Mouse (Mus musculus) intestine, embryonic 14.5 days (tissue): Measurements from ENCODE around the gene Tmeff1. TPM values are rescaled to one million over a fixed set of nuclear protein-coding genes. Genes with fewer than 3 reads are reported as not detected.

ENCODE experiments used
- ATAC-seq: fragments of 200-750 bp; cut with Nextera tagmentation; replicated peaks from 2 replicates; pipeline ENCODE4 v1.8.0; 2017; ENCODE audit warnings: low read depth, moderate number of reproducible peaks, moderate TSS enrichment, moderate library complexity; ENCODE audit not compliant: low FRiP score, low TSS enrichment
- DNase-seq: peaks from one replicate; pipeline ENCODE4 v3.0.0-alpha.2; 2018; ENCODE audit warnings: low spot score
- H3K27ac ChIP-seq: fragments of 300-500 bp; sonication (generic); 2 replicates; pipeline ENCODE4 v1.5.1; 2014; ENCODE audit warnings: low read depth, mild to moderate bottlenecking, control low read depth
- H3K27me3 ChIP-seq: fragments of 300-500 bp; sonication (generic); replicated peaks from 2 replicates; pipeline ENCODE4 v1.6.1; 2014; ENCODE audit warnings: low read length, control low read depth; ENCODE audit not compliant: control insufficient read depth, insufficient read depth
- H3K36me3 ChIP-seq: fragments of 300-500 bp; sonication (generic); 2 replicates; pipeline ENCODE4 v1.6.1; 2014; ENCODE audit warnings: low read length, control low read depth; ENCODE audit not compliant: control insufficient read depth, insufficient read depth
- H3K4me1 ChIP-seq: fragments of 300-500 bp; sonication (generic); replicated peaks from 2 replicates; pipeline ENCODE4 v1.6.1; 2014; ENCODE audit warnings: low read length, control low read depth, mixed read lengths; ENCODE audit not compliant: control insufficient read depth, insufficient read depth
- H3K4me2 ChIP-seq: fragments of 300-500 bp; sonication (generic); 2 replicates; pipeline ENCODE4 v1.6.1; 2014; ENCODE audit warnings: low read length
- H3K4me3 ChIP-seq: fragments of 300-500 bp; sonication (generic); 2 replicates; pipeline ENCODE4 v1.5.1; 2014; ENCODE audit warnings: low read depth, low read length, control low read depth, mixed read lengths
- H3K9ac ChIP-seq: fragments of 300-500 bp; sonication (generic); 2 replicates; pipeline ENCODE4 v1.6.1; 2014; ENCODE audit warnings: mild to moderate bottlenecking, low read length
- H3K9me3 ChIP-seq: fragments of 300-500 bp; sonication (generic); 2 replicates; pipeline ENCODE4 v1.6.1; 2016; ENCODE audit warnings: low read length, control low read depth; ENCODE audit not compliant: control insufficient read depth
- WGBS: fragments of 180-500 bp; shearing (Covaris S2); extraction: QIAGEN DNeasy Blood & Tissue Kit; methylation state at CpG from one replicate; pipeline ENCODE4 v1.1.7; 2014; 5-methylcytosine and 5-hydroxymethylcytosine counted together
- polyA plus RNA-seq: library from polyadenylated mRNA; unstranded; fragments of >200 nt; fragmentation: Nextera tagmentation; extraction: Ambion mirVana; gene quantifications from 2 replicates; pipeline ENCODE4 v1.2.1, GENCODE M21; 2014

Gene Tmeff1
- polyA plus RNA-seq, 1 experiment from 2014 or later = 64.5 TPM

DNA sequence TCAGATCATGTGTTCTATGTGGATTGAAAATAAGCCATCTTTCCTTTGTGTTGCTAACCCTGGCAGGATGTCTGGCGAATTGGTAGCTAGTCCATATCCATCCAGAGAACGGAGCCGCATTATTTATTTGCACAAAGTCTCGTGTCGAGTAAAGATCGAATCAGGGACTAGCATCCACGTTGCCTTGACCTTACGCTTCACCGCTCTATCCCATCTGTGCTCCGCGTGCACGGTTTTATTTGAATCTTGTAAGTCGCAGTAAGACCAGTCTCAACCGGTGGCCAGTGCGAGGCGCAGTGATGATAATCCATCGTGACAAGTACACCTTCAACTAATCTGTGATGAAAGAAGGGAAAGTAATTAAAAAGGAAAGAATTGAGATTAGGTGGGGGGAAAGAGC, 54.5 kb downstream of the Tmeff1 start:
- Histone ChIP-seq H3K9ac (no peak overlapping the region), H3K27ac (no peak overlapping the region), H3K27me3 (no peaks in the 10 kb centered on the region), H3K9me3 (no peaks in the 10 kb centered on the region), H3K36me3 (peaks cover 47% of the 10 kb centered on the region), H3K4me3 (no peak overlapping the region), H3K4me1 (peaks cover 7% of the 10 kb centered on the region), H3K4me2 (no peak overlapping the region)
- ATAC-seq (no peak), DNase-seq (no peak)
- WGBS = 95% methylated on average over 17 of the region's 17 CpGs

DNA sequence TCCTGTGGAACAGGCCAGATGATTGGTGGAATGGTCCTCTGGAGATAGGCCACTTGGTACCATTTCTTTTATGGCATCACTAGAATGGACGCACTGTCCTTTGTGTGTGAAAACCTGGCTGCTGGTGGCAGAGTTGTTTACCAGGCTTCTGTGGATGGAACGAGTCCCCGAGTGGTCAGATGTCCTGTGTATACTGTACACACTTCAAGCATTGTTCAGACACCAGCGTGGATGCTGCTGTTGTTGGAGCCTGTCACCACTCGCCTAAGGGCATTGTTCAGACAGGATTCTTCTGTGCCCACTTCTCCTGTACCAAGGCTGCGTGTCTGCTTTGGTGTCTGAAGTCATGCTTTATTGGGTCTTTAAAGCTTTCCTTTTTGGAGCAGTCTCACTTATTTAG, 58.8 kb downstream of the Tmeff1 start:
- ATAC-seq (no peak), DNase-seq (no peak)
- H3K9me3 ChIP-seq = 0 out of 2 replicates have a peak, but pooled peaks cover 3% of the 10 kb centered on the region
- no peak overlapping the region for H3K27ac ChIP-seq
- no peaks in the 10 kb centered on the region for H3K27me3 ChIP-seq
- no peaks in the 10 kb centered on the region for H3K4me1 ChIP-seq
- H3K36me3 ChIP-seq = peaks cover 63% of the 10 kb centered on the region
- WGBS = 86% methylated on average over 6 of the region's 6 CpGs
- H3K9ac ChIP-seq = no peak overlapping the region
- no peak overlapping the region for H3K4me2 ChIP-seq
- H3K4me3 ChIP-seq = no peak overlapping the region

DNA sequence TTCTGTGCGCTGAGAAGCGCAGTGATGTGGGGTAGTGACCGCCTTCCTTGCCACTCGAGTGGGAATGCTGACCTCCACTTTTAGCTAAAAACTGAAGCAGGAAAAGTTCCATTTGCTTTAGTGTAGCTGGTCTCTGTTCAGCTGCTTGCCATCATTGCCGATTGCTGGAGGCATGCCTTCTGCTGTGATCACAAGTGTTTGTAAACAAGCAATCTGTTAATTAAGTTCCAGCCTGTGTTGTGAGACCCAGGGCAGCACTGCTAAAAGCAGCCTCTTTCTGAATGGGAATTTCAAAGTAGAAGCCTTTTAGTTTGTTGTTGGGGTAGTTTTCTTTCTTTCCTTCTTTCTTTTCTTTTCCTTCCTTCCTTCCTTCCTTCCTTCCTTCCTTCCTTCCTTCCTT, 61.2 kb downstream of the Tmeff1 start:
- H3K4me3 ChIP-seq = no peak overlapping the region
- H3K9ac ChIP-seq = no peak overlapping the region
- H3K27me3 ChIP-seq = no peaks in the 10 kb centered on the region
- WGBS = 94% methylated on average over 5 of the region's 5 CpGs
- H3K4me2 ChIP-seq = no peak overlapping the region
- no peak for ATAC-seq
- H3K9me3 ChIP-seq = 0 out of 2 replicates have a peak, but pooled peaks cover 3% of the 10 kb centered on the region
- H3K36me3 ChIP-seq = peaks cover 62% of the 10 kb centered on the region
- H3K4me1 ChIP-seq = no peaks in the 10 kb centered on the region
- H3K27ac ChIP-seq = no peak overlapping the region
- DNase-seq = peak; percentile 31

- DNase-seq (no peak), ATAC-seq (no peak)
- 0 out of 2 replicates have a peak, but pooled peaks cover 3% of the 10 kb centered on the region for H3K9me3 ChIP-seq
- no peak overlapping the region for H3K9ac ChIP-seq
- H3K36me3 ChIP-seq = peaks cover 55% of the 10 kb centered on the region
- whole genome bisulfite sequencing = 88% methylated on average over 10 of the region's 10 CpGs
- H3K4me1 ChIP-seq = no peaks in the 10 kb centered on the region
- no peak overlapping the region for H3K4me2 ChIP-seq
- no peaks in the 10 kb centered on the region for H3K27me3 ChIP-seq
- no peak overlapping the region for H3K4me3 ChIP-seq
- no peak overlapping the region for H3K27ac ChIP-seq
Measured at GRCm38 (mm10) chr4:48650617-48651360, 65.8 kb downstream of the Tmeff1 start.

- Histone ChIP-seq H3K27ac (no peak overlapping the region), H3K36me3 (peaks cover 59% of the 10 kb centered on the region), H3K27me3 (no peaks in the 10 kb centered on the region), H3K9ac (no peak overlapping the region), H3K4me3 (no peak overlapping the region), H3K4me2 (no peak overlapping the region), H3K4me1 (no peaks in the 10 kb centered on the region; the same call in 1 of the 2 replicates), H3K9me3 (no peaks in the 10 kb centered on the region)
- no peak for DNase-seq
- no peak for ATAC-seq
- 91% methylated on average over 4 of the region's 4 CpGs for WGBS
Measured at GRCm38 (mm10) chr4:48654118-48654517, 69.1 kb downstream of the Tmeff1 start.

- Histone ChIP-seq H3K27ac (no peak overlapping the region), H3K4me2 (no peak overlapping the region), H3K27me3 (no peaks in the 10 kb centered on the region), H3K9me3 (no peaks in the 10 kb centered on the region), H3K9ac (no peak overlapping the region), H3K4me3 (no peak overlapping the region), H3K4me1 (no peaks in the 10 kb centered on the region; the same call in 1 of the 2 replicates), H3K36me3 (peaks cover 68% of the 10 kb centered on the region)
- no peak for DNase-seq
- whole genome bisulfite sequencing = 91% methylated on average over 8 of the region's 8 CpGs
- ATAC-seq = no peak
Measured at GRCm38 (mm10) chr4:48656530-48656929, 71.6 kb downstream of the Tmeff1 start.

DNA sequence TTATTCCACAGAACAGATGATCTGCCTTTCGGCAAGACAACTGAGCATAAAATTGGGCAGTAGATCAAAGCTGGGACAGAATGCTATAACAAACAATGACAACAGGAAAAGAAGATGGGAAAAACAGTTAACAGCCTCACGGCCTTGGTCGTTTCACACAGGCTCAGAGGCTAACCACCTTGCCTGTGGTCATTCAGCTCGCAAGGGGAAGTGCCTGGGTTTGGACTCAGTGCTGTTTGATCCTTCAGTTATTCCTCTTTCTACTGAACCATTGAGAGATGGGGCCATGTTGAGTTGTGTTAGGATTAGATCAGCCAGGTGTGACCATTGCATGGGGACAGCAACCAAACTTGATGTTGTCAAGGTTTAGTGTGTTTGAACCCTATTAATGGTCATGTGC, 75.2 kb downstream of the Tmeff1 start:
- WGBS = 85% methylated on average over 4 of the region's 4 CpGs
- peaks cover 71% of the 10 kb centered on the region for H3K36me3 ChIP-seq
- no peak overlapping the region for H3K27ac ChIP-seq
- no peak overlapping the region for H3K4me2 ChIP-seq
- no peaks in the 10 kb centered on the region for H3K9me3 ChIP-seq
- no peak overlapping the region for H3K9ac ChIP-seq
- no peak overlapping the region for H3K4me3 ChIP-seq
- no peak for ATAC-seq
- H3K4me1 ChIP-seq = no peaks in the 10 kb centered on the region; the same call in 1 of the 2 replicates
- no peaks in the 10 kb centered on the region for H3K27me3 ChIP-seq
- no peak for DNase-seq

DNA sequence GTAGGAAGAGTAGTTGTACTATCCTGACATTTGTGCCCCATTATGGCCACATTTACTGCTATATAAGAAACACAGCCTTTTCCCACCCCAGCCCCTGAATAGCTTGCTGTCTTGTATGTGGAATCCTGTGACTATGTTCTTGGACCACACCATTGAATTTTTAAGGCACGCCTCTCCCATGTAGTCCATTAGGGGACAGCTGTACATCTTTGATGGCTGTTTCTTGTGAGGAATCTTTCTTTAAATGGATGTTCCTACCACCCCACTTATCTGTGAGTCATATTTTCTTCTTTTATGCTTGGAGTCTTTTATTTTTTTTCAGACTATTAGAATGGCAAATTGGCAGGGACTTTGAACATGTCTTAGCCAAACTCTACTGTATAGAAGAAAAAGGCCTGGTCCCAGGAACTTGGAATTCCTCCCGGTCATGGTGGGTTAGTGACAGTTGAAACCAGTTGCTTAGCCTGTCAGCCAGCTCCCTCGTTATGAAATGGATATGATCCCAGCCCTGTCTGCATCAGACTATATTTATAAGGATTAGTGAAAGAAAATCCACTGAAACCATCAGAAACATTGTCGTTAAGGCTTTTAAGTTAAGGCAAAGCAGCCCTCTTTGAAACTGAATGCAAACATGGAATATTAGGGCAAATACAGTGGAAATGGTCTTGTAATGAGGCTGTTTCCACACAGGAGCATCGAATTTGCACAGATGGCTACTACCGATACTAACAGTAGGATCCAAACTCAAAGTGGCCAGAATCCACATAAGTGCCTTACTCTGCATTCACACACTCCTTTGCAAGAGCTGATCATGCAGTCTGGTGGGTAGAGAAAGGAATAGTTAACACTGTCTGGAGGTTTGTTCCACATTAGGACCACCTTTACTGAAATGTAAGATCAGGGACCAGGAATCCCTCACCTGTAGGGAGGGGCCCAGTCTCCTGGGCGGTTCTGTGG, 75.9 kb downstream of the Tmeff1 start:
- no peak for DNase-seq
- no peak for ATAC-seq
- Histone ChIP-seq H3K4me3 (no peak overlapping the region), H3K27ac (no peak overlapping the region), H3K27me3 (no peaks in the 10 kb centered on the region), H3K9me3 (no peaks in the 10 kb centered on the region), H3K4me1 (no peaks in the 10 kb centered on the region; the same call in 1 of the 2 replicates), H3K4me2 (no peak overlapping the region), H3K36me3 (peaks cover 74% of the 10 kb centered on the region), H3K9ac (no peak overlapping the region)
- 88% methylated on average over 7 of the region's 7 CpGs for WGBS
